Mouse (Mus musculus) lung, embryonic 16.5 days (tissue): Measurements from ENCODE around the gene Gm43064. TPM values are rescaled to one million over a fixed set of nuclear protein-coding genes. Genes with fewer than 3 reads are reported as not detected.
"Not testable (repeated sequence)": the region's sequence is repeated elsewhere in the genome, so short reads cannot be mapped to it uniquely, and the experiment has no call there.

ENCODE experiments used
- ATAC-seq: fragments of 200-750 bp; cut with Nextera tagmentation; 2 replicates; pipeline ENCODE4 v1.8.0; 2017; ENCODE audit warnings: low read depth, mild to moderate bottlenecking, moderate library complexity
- H3K27ac ChIP-seq: fragments of 300-500 bp; sonication (generic); 2 replicates; pipeline ENCODE4 v1.5.1; 2014; ENCODE audit warnings: mild to moderate bottlenecking, control low read depth, low read length
- H3K27me3 ChIP-seq: fragments of 300-500 bp; sonication (generic); 2 replicates; pipeline ENCODE4 v1.6.1; 2014; ENCODE audit warnings: low read depth, low read length, mixed read lengths; ENCODE audit not compliant: control insufficient read depth, insufficient read depth
- H3K36me3 ChIP-seq: fragments of 300-500 bp; sonication (generic); 2 replicates; pipeline ENCODE4 v1.6.1; 2014; ENCODE audit warnings: low read length; ENCODE audit not compliant: control insufficient read depth, insufficient read depth
- H3K4me1 ChIP-seq: fragments of 300-500 bp; sonication (generic); replicated peaks from 2 replicates; pipeline ENCODE4 v1.6.1; 2014; ENCODE audit warnings: low read length, mixed read lengths; ENCODE audit not compliant: control insufficient read depth, insufficient read depth
- H3K4me2 ChIP-seq: fragments of 300-500 bp; sonication (generic); 2 replicates; pipeline ENCODE4 v1.6.1; 2014; ENCODE audit warnings: low read depth, low read length, control low read depth
- H3K4me3 ChIP-seq: fragments of 300-500 bp; sonication (generic); 2 replicates; pipeline ENCODE4 v1.5.1; 2014; ENCODE audit warnings: mild to moderate bottlenecking, low read length, control low read depth
- H3K9ac ChIP-seq: fragments of 300-500 bp; sonication (generic); 2 replicates; pipeline ENCODE4 v1.6.1; 2014; ENCODE audit warnings: low read length, control low read depth
- H3K9me3 ChIP-seq: fragments of 300-500 bp; sonication (generic); 2 replicates; pipeline ENCODE4 v1.6.1; 2016; ENCODE audit warnings: low read length; ENCODE audit not compliant: control insufficient read depth
- WGBS: fragments of 180-500 bp; shearing (Covaris S2); extraction: QIAGEN DNeasy Blood & Tissue Kit; methylation state at CpG from one replicate; pipeline ENCODE4 v1.1.7; 2014; 5-methylcytosine and 5-hydroxymethylcytosine counted together
- polyA plus RNA-seq: library from polyadenylated mRNA; unstranded; fragments of >200 nt; fragmentation: Nextera tagmentation; extraction: Ambion mirVana; gene quantifications from 2 replicates; pipeline ENCODE4 v1.2.1, GENCODE M21; 2015

Gene Gm43064
- polyA plus RNA-seq, 1 experiment from 2014 or later: 0.15 TPM

DNA sequence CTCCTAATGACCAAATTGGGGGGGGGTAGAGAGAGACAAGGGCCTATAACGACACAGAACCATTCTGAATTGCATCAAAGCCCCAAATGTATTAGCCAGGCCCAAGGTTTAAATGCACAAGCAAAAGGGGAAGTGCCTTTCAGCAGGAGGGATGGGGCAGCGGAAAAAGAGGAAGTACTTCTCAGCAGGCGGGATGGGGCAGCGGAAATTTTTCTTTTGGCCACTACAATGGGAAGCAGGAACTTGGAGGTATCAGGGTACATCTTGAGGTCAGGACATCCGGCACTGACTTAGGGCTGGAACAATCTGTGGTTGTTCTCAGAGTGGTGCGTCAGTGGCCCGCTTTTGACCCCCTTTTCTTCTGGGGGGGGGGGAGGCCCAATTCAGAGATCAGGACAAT, 31.6 kb downstream of the Gm43064 start:
- not testable (repeated sequence) for H3K27me3 ChIP-seq, H3K9ac ChIP-seq, H3K9me3 ChIP-seq, H3K4me1 ChIP-seq, H3K36me3 ChIP-seq, H3K27ac ChIP-seq, H3K4me3 ChIP-seq, H3K4me2 ChIP-seq, ATAC-seq
- WGBS: 93% methylated on average over 7 of the region's 7 CpGs

DNA sequence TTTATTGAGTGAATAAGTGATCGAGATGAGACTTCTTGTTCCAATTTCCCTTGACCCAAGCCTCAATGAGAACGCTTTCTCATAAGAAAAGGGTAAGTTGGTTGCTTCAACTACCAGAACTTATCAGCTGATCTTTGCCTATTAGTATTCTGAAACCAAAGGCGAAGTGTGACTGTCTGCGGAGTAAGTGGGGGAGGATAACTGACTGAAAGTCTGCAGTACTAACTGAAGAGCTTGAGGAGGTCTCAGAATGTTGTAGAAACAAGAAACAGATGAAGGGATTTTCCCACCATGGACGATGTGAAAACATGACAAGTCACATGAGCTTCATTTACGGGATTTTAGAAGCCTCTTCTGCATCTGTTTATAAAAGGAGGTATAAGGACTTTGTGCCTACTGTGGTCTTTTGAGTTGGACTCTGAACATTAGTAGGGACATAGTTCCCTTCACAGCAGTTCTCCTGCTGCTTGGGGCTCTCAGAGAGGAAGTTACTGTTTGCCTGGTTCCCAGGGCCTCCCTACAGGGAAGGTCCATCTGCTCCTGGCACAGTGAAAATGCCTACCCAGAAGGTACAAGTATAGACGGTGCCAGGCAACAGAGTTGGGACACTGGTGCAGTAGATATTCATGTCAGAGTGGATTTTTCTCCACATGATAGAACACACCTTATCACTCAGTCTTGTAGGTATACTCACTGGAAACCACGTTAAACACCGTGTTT, 41.4 kb downstream of the Gm43064 start:
- Histone ChIP-seq H3K9ac (no peak overlapping the region), H3K36me3 (no peaks in the 10 kb centered on the region), H3K4me3 (no peak overlapping the region), H3K9me3 (no peaks in the 10 kb centered on the region), H3K27me3 (no peaks in the 10 kb centered on the region), H3K4me2 (no peak overlapping the region), H3K27ac (no peak overlapping the region), H3K4me1 (no peaks in the 10 kb centered on the region)
- no peak for ATAC-seq
- 65% methylated on average over 9 of the region's 9 CpGs for WGBS

- H3K9ac ChIP-seq: no peak overlapping the region
- 82% methylated on average over 6 of the region's 6 CpGs for WGBS
- H3K27me3 ChIP-seq: no peaks in the 10 kb centered on the region
These were observed 42.1 kb downstream of the Gm43064 start for GRCm38 (mm10) chr3:103851481-103851880.

GRCm38 (mm10) chr3:103851882-103852281, 42.5 kb downstream of the Gm43064 start:
- Histone ChIP-seq H3K27me3 (no peaks in the 10 kb centered on the region), H3K36me3 (no peaks in the 10 kb centered on the region), H3K4me1 (no peaks in the 10 kb centered on the region), H3K9ac (no peak overlapping the region), H3K9me3 (no peaks in the 10 kb centered on the region), H3K4me2 (no peak overlapping the region), H3K27ac (no peak overlapping the region), H3K4me3 (no peak overlapping the region)
- no peak for ATAC-seq
- 76% methylated on average over 8 of the region's 8 CpGs for WGBS

More at GRCm38 (mm10) chr3:103851481-103851880, 42.1 kb downstream of the Gm43064 start:
- Histone ChIP-seq H3K4me3 (no peak overlapping the region), H3K27ac (no peak overlapping the region), H3K4me1 (no peaks in the 10 kb centered on the region), H3K4me2 (no peak overlapping the region), H3K36me3 (no peaks in the 10 kb centered on the region), H3K9me3 (no peaks in the 10 kb centered on the region)
- ATAC-seq: no peak

- no peak overlapping the region for H3K9ac ChIP-seq
- H3K9me3 ChIP-seq: no peaks in the 10 kb centered on the region
- ATAC-seq: no peak
- WGBS: 60% methylated on average over 3 of the region's 3 CpGs
- no peaks in the 10 kb centered on the region for H3K36me3 ChIP-seq
- H3K27me3 ChIP-seq: no peaks in the 10 kb centered on the region
- H3K4me2 ChIP-seq: no peak overlapping the region
- no peaks in the 10 kb centered on the region for H3K4me1 ChIP-seq
- H3K27ac ChIP-seq: no peak overlapping the region
- no peak overlapping the region for H3K4me3 ChIP-seq
These were observed 43.4 kb downstream of the Gm43064 start for GRCm38 (mm10) chr3:103852565-103853299.

DNA sequence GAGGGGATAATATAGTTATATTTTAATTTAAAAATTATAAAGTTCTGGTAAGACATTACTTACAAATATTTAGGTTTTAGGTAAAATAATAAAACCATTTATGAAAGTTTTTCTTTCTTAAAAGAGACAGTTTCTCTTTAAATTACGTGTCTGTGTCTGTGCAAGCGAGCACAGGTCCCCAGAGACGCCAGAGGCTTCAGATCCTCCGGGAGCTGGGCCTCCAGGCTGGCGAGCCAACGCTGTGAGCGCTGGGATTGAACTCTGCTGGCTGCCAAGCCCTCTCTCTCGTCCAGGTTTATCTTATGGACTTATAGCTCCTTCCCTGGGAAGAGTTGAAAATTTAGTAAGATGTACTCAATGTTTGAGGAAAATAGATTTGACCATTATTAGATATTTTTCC, 44.4 kb downstream of the Gm43064 start:
- Histone ChIP-seq H3K36me3 (no peaks in the 10 kb centered on the region), H3K4me2 (no peak overlapping the region), H3K9me3 (no peaks in the 10 kb centered on the region), H3K27me3 (no peaks in the 10 kb centered on the region), H3K9ac (no peak overlapping the region), H3K27ac (no peak overlapping the region), H3K4me3 (no peak overlapping the region), H3K4me1 (no peaks in the 10 kb centered on the region)
- WGBS: 55% methylated on average over 8 of the region's 8 CpGs
- ATAC-seq: no peak

GRCm38 (mm10) chr3:103857036-103857805, 47.8 kb downstream of the Gm43064 start:
- Histone ChIP-seq H3K4me3 (no peak overlapping the region), H3K4me2 (no peak overlapping the region), H3K9me3 (no peaks in the 10 kb centered on the region), H3K9ac (no peak overlapping the region), H3K27me3 (no peaks in the 10 kb centered on the region), H3K36me3 (no peaks in the 10 kb centered on the region), H3K27ac (no peak overlapping the region), H3K4me1 (0 out of 2 replicates have a peak, but pooled peaks cover 5% of the 10 kb centered on the region)
- ATAC-seq: no peak
- WGBS: 80% methylated on average over 7 of the region's 7 CpGs

DNA sequence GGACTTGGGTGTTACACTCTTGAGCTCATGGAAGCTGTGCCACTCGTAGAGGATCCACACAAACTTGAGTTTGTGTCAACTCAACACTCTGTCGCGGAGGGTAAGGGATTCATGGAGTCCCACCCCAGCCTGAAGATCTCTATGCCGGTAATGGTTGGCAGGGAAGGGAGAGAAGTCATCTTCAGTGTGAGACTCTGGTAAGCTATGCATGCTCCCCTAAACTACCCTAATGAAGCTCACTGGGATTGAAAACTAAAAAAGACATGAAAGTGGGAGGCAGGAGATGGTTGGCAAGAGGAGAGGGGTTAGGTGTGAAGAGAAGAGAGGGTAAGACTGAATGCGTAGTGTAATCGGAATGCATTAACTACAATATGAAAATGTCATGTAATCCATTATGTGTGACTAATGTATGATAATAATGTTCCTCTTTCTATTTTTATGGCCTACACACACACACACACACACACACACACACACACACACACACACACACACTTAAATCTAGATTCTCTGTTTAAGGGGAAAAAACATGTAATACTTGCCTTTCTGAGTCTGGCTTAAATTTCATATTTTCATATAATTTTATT, 48.7 kb downstream of the Gm43064 start:
- no peaks in the 10 kb centered on the region for H3K36me3 ChIP-seq
- ATAC-seq: no peak
- H3K4me1 ChIP-seq: 0 out of 2 replicates have a peak, but pooled peaks cover 5% of the 10 kb centered on the region
- no peaks in the 10 kb centered on the region for H3K27me3 ChIP-seq
- no peak overlapping the region for H3K27ac ChIP-seq
- no peak overlapping the region for H3K4me2 ChIP-seq
- no peaks in the 10 kb centered on the region for H3K9me3 ChIP-seq
- H3K9ac ChIP-seq: no peak overlapping the region
- H3K4me3 ChIP-seq: no peak overlapping the region
- whole genome bisulfite sequencing: 88% methylated on average over 6 of the region's 6 CpGs
